ENCODE assay signal across 8 mouse cellular contexts in genomic region chr4:44012376-44013367, GRCm38 (mm10). TPM values are rescaled to one million over a fixed set of nuclear protein-coding genes. Genes with fewer than 3 reads are reported as not detected.
DNase-seq lines count a peak whose midpoint lies in the region; ATAC-seq and TF ChIP-seq lines count a peak whose summit lies in the region.

No protein-coding gene starts in this region.

- in situ Hi-C loops in ES-E14 (cut with MboI; ENCODE audit: low sequenced_read_pairs in 2 of 2, unreplicated experiment in 2 of 2) = no loop called here

- peak; percentile 75 for TF ChIP-seq POLR2A in olfactory bulb, adult 2 months (IDR thresholded peaks at IDR 0.05; ENCODE audit: insufficient read depth, low read depth, low read length)
- peak; percentile 94 for TF ChIP-seq POLR2A in thymus, adult 2 months (IDR thresholded peaks at IDR 0.05; ENCODE audit: control insufficient read depth, extremely low read depth, insufficient read depth, low read length, poor library complexity)

- no peaks in the 10 kb centered on the region for H3K9me3 ChIP-seq in ES-E14 (ENCODE audit: control insufficient read depth, insufficient read depth, low read depth, low read length)
- no peaks in the 10 kb centered on the region for H3K9me3 ChIP-seq in forebrain, embryonic 15.5 days
- H3K9me3 ChIP-seq in lung, embryonic 14.5 days (ENCODE audit: low read depth, low read length) = no peaks in the 10 kb centered on the region

- ATAC-seq in forebrain, embryonic 15.5 days (replicated peaks) = peak; percentile 99
- ATAC-seq in lung, embryonic 14.5 days (ENCODE audit: insufficient read depth) = peak; percentile 98

- peak overlapping the region; percentile 98 for H3K9ac ChIP-seq in ES-E14 (ENCODE audit: insufficient read depth, low read depth, low read length, poor library complexity, severe bottlenecking)
- peak overlapping the region; percentile 98 for H3K9ac ChIP-seq in forebrain, embryonic 15.5 days (replicated peaks)
- H3K9ac ChIP-seq in lung, embryonic 14.5 days = peak overlapping the region; percentile 94

- H3K4me3 ChIP-seq in ES-E14 (ENCODE audit: insufficient read depth in 1 of 2, low read depth in 1 of 2, low read length in 2 of 2, poor library complexity in 1 of 2, severe bottlenecking in 1 of 2) = peak overlapping the region; percentile 81 to 95
- H3K4me3 ChIP-seq in forebrain, embryonic 15.5 days = peak overlapping the region; percentile 97
- H3K4me3 ChIP-seq in layer of hippocampus, adult 2 months = peak overlapping the region; percentile 78
- H3K4me3 ChIP-seq in lung, embryonic 14.5 days (ENCODE audit: low read depth, low read length) = peak overlapping the region; percentile 100
- H3K4me3 ChIP-seq in olfactory bulb, adult 2 months (ENCODE audit: insufficient read depth, low read depth, low read length) = peak overlapping the region; percentile 66
- peak overlapping the region; percentile 95 for H3K4me3 ChIP-seq in thymus, adult 2 months (ENCODE audit: control insufficient read depth, insufficient read depth, low read length)

- WGBS in forebrain, embryonic 15.5 days = under 1% methylated on average over 77 of the region's 77 CpGs
- WGBS in lung, embryonic 14.5 days = under 1% methylated on average over 77 of the region's 77 CpGs
- whole genome bisulfite sequencing in olfactory bulb, adult 2 months = under 1% methylated on average over 77 of the region's 77 CpGs
- under 1% methylated on average over 77 of the region's 77 CpGs for WGBS in thymus, adult 2 months

- intact Hi-C loops in heart, postnatal 36 days (cut with DNase I) = no loop called here

- peak; percentile 95 for DNase-seq in ES-E14 (ENCODE audit: low read depth, low spot score)
- DNase-seq in cerebellum, adult 11-12 months = peak; percentile 95
- DNase-seq in heart, postnatal 36 days = peak; percentile 86 to 87
- DNase-seq in layer of hippocampus, adult 2 months (ENCODE audit: low spot score in 2 of 2) = peak; percentile 93 to 98
- DNase-seq in lung, embryonic 14.5 days = peak; percentile 96
- peak; percentile 91 for DNase-seq in thymus, adult 2 months

- peaks cover 0 to 14% of the 10 kb centered on the region in 2 experiments; a peak in 3 of 4 replicates for H3K4me1 ChIP-seq in ES-E14 (ENCODE audit: control insufficient read depth in 2 of 2, insufficient read depth in 2 of 2, low read length in 2 of 2, poor library complexity in 1 of 2)
- H3K4me1 ChIP-seq in forebrain, embryonic 15.5 days = peaks cover 30% of the 10 kb centered on the region
- peaks cover 6% of the 10 kb centered on the region; the same call in 1 of the 2 replicates for H3K4me1 ChIP-seq in lung, embryonic 14.5 days (ENCODE audit: insufficient read depth)
- peaks cover 4% of the 10 kb centered on the region; the same call in 1 of the 2 replicates for H3K4me1 ChIP-seq in olfactory bulb, adult 2 months (ENCODE audit: control insufficient read depth, insufficient read depth, low read length)
- peaks cover 13% of the 10 kb centered on the region for H3K4me1 ChIP-seq in thymus, adult 2 months (replicated peaks; ENCODE audit: control insufficient read depth, insufficient read depth, low read length)

- peaks cover 16% of the 10 kb centered on the region for H3K36me3 ChIP-seq in ES-E14 (ENCODE audit: control insufficient read depth, insufficient read depth, low read length, poor library complexity, severe bottlenecking)
- H3K36me3 ChIP-seq in forebrain, embryonic 15.5 days = no peaks in the 10 kb centered on the region
- peaks cover 5% of the 10 kb centered on the region; the same call in 1 of the 2 replicates for H3K36me3 ChIP-seq in lung, embryonic 14.5 days (ENCODE audit: insufficient read depth)
- no peaks in the 10 kb centered on the region for H3K36me3 ChIP-seq in thymus, adult 2 months (ENCODE audit: control insufficient read depth, insufficient read depth, low read length)

- peak overlapping the region; percentile 68 for H3K27ac ChIP-seq in ES-E14 (ENCODE audit: insufficient read depth, low read depth, low read length, poor library complexity, severe bottlenecking)
- peak overlapping the region; percentile 85 for H3K27ac ChIP-seq in forebrain, embryonic 15.5 days (replicated peaks)
- H3K27ac ChIP-seq in layer of hippocampus, adult 2 months = peak overlapping the region; percentile 96
- H3K27ac ChIP-seq in lung, embryonic 14.5 days (ENCODE audit: low read depth) = peak overlapping the region; percentile 67
- H3K27ac ChIP-seq in olfactory bulb, adult 2 months (ENCODE audit: insufficient read depth, low read depth, low read length) = peak overlapping the region; percentile 22; the same call in 1 of the 2 replicates
- no peak overlapping the region for H3K27ac ChIP-seq in thymus, adult 2 months (ENCODE audit: control insufficient read depth, insufficient read depth, low read length)

- H3K4me2 ChIP-seq in forebrain, embryonic 15.5 days (replicated peaks) = peak overlapping the region; percentile 97
- peak overlapping the region; percentile 89 for H3K4me2 ChIP-seq in lung, embryonic 14.5 days

- H3K27me3 ChIP-seq in forebrain, embryonic 15.5 days = no peaks in the 10 kb centered on the region
- H3K27me3 ChIP-seq in lung, embryonic 14.5 days (ENCODE audit: insufficient read depth, low read length) = no peaks in the 10 kb centered on the region
- H3K27me3 ChIP-seq in thymus, adult 2 months (ENCODE audit: control insufficient read depth, insufficient read depth, low read length) = no peaks in the 10 kb centered on the region

- TF ChIP-seq CTCF in layer of hippocampus, adult 2 months (conservative IDR thresholded peaks at IDR 0.05) = peak; percentile 22
- TF ChIP-seq CTCF in lung, embryonic 14.5 days (IDR thresholded peaks at IDR 0.05; ENCODE audit: low read depth) = no peak
- TF ChIP-seq CTCF in olfactory bulb, adult 2 months (IDR thresholded peaks at IDR 0.05; ENCODE audit: insufficient read depth, low read depth, low read length) = no peak
- peak; percentile 48; the same call in 1 of the 2 replicates for TF ChIP-seq CTCF in thymus, adult 2 months (IDR thresholded peaks at IDR 0.05; ENCODE audit: borderline replicate concordance, control insufficient read depth, extremely low read depth, insufficient read depth, low read length, poor library complexity)

TF ChIP-seq in ES-E14, 5 proteins besides CTCF, POLR2A, EP300 and RAD21:
- TF ChIP-seq HCFC1 (IDR thresholded peaks at IDR 0.05; ENCODE audit: borderline replicate concordance, insufficient read depth, low read length) (peak; percentile 61; the same call in 1 of the 2 replicates), MAFK (IDR thresholded peaks at IDR 0.05; ENCODE audit: insufficient read depth, low read depth, low read length) (no peak)

RNA-seq across cellular contexts. Expression of gene Clta, which starts 8.4 kb away (rescaled TPM):
- 261 and 373 TPM in 2 replicates for total RNA-seq in ES-E14 (2012; rRNA removed)
- 309 and 310 TPM in 2 replicates for polyA plus RNA-seq in forebrain, embryonic 15.5 days (2015; fragmentation: Nextera tagmentation; extraction: Ambion mirVana)
- 10 to 100 TPM; 81.1 to 85.3 TPM for total RNA-seq in heart, postnatal 36 days (2021)
- 100 to 1,000 TPM; 285 to 293 TPM for total RNA-seq in layer of hippocampus, adult 2 months (2021)
- 227 and 237 TPM in 2 replicates for polyA plus RNA-seq in lung, embryonic 14.5 days (2014; fragmentation: Nextera tagmentation; extraction: Ambion mirVana)
- polyA plus RNA-seq in olfactory bulb, adult 2 months (2012; ENCODE audit: insufficient read depth, insufficient read length, low replicate concordance, missing spikeins) = not detected in 2 replicates
- 184 and 193 TPM in 2 replicates for polyA plus RNA-seq in thymus, adult 2 months (2012; rRNA removed)

RNA-seq across cellular contexts. Expression of gene Ccin, which starts 29.4 kb away (rescaled TPM):
- total RNA-seq in ES-E14 (2012; rRNA removed) = 0.80 and 1.1 TPM in 2 replicates
- not detected in 2 replicates for polyA plus RNA-seq in forebrain, embryonic 15.5 days (2015; fragmentation: Nextera tagmentation; extraction: Ambion mirVana)
- total RNA-seq in heart, postnatal 36 days (2021) = under 1 TPM in 1 of 2 experiments, not detected in 1; 0.14 TPM
- not detected for total RNA-seq in layer of hippocampus, adult 2 months (2021)
- not detected in 2 replicates for polyA plus RNA-seq in lung, embryonic 14.5 days (2014; fragmentation: Nextera tagmentation; extraction: Ambion mirVana)
- not detected in 2 replicates for polyA plus RNA-seq in olfactory bulb, adult 2 months (2012; ENCODE audit: insufficient read depth, insufficient read length, low replicate concordance, missing spikeins)
- 0.11 and 0.32 TPM in 2 replicates for polyA plus RNA-seq in thymus, adult 2 months (2012; rRNA removed)

RNA-seq across cellular contexts. Expression of gene Glipr2, which starts 55.5 kb away (rescaled TPM):
- 52.3 and 93.2 TPM in 2 replicates for total RNA-seq in ES-E14 (2012; rRNA removed)
- 29.7 and 30.0 TPM in 2 replicates for polyA plus RNA-seq in forebrain, embryonic 15.5 days (2015; fragmentation: Nextera tagmentation; extraction: Ambion mirVana)
- 1 to 10 TPM; 2.5 to 3.8 TPM for total RNA-seq in heart, postnatal 36 days (2021)
- total RNA-seq in layer of hippocampus, adult 2 months (2021) = 1 to 10 TPM; 2.5 to 2.7 TPM
- 77.4 and 82.8 TPM in 2 replicates for polyA plus RNA-seq in lung, embryonic 14.5 days (2014; fragmentation: Nextera tagmentation; extraction: Ambion mirVana)
- polyA plus RNA-seq in olfactory bulb, adult 2 months (2012; ENCODE audit: insufficient read depth, insufficient read length, low replicate concordance, missing spikeins) = not detected in 2 replicates
- polyA plus RNA-seq in thymus, adult 2 months (2012; rRNA removed) = 20.6 and 23.4 TPM in 2 replicates

Comparison
In these comparisons a context has a peak if more than half of its experiments do, and no peak if none do; other contexts are left out.
1. CTCF ChIP-seq: peak in layer of hippocampus, adult 2 months (single experiment) and thymus, adult 2 months (single experiment); none in lung, embryonic 14.5 days (single experiment) and olfactory bulb, adult 2 months (single experiment).
2. RNA of gene Glipr2, which starts 55.5 kb away (polyA plus RNA-seq): 77.4 to 82.8 TPM in lung, embryonic 14.5 days, 29.7 to 30.0 TPM in forebrain, embryonic 15.5 days and 20.6 to 23.4 TPM in thymus, adult 2 months; not detected in olfactory bulb, adult 2 months; every median in the first group is over 10 times any median in the second.
3. Peak in every context shown above with its lines, with median percentiles within 50 percentile points of each other: DNase-seq, H3K4me3 ChIP-seq and H3K9ac ChIP-seq.